Mouse (Mus musculus): ENCODE measurements around the gene Smpd1.

Gene Smpd1

DNA sequence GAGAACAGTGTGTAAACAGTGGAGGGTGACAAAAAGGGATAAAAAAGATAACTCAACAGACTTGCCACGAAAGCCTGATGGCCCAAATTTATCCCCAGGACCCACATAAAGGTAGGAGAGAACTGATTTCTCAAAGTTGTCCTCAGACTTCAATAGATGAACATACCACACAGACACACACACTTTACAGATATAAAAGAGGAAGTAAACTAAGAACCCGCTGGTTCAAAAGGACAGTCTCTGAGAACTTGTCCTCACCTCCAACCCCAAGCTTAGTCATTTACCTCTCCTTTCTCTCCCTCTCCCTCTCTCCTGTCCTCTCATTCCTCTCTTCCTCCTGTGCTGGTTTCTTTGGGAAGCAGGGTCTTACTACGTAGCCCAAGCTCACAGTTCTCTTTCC, 8.2 kb downstream of the Smpd1 start:
- DNase-seq (ENCODE audit: low read depth): no peak

DNA sequence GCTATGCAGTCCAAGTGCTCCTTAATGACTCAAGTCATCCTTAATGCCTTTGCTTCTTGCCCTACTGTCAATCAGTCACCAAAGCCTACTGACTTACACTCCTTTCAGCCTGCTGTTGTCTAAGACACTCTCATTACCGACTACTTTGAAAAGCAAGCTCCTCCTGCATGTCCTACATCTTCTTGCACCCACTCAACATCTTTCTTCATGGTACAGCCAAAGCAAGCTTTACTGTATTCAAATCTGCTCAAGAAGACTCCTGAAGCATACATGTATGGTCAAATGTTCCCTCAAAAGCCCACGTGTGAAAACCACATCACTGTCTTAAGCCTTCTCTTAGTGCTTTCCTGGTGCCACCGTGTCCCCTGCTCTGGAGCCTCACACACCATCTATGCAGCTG, 9.2 kb downstream of the Smpd1 start:
- DNase-seq (ENCODE audit: low read depth): no peak

GRCm38 (mm10) chr7:105565071-105565836, 11.1 kb downstream of the Smpd1 start:
- DNase-seq (ENCODE audit: low read depth): no peak

DNA sequence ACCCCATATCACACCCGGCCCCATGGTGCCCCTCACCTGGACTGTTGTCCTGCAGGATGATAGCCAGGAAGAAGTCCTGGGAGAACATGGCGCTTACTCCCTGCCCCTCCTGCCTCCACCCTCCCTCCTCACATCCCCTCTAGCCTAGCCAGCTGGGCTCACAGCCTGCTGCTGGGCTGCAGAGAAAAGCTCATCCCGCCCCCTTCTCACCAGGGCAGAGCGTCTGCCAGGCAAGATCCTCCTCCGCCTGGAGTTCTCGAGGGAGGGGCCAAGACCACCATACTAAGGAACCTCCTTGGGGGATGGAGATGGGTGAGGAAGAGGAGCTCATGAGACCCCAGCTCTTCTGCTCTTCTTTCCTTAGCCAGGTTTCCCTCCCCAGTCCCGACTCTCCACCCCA, 14.4 kb downstream of the Smpd1 start:
- no peak for DNase-seq (ENCODE audit: low read depth)

DNA sequence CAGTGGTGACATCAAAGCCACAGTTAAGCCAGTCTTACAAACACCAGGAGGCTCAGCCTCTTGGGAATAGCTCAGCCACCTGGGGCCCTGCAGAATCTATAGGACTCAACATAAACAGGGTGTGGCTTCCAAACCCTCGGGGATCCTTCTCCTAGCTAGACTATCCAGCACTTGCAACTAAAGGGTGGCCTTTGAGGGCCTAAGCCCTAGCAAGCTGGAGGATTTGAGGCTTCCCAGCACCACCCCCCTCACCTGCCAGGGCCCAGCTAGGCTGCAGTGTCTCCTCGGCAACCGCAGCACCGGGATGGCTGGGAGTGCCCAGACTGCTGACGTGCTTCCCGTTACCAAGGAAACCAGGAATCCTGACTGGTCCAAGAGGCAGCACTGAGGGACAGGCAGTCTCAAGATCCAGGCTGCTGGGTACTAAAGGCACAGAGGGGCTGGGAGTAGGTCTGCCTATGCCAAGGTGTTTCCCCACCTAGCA, 14.9 kb downstream of the Smpd1 start:
- DNase-seq (ENCODE audit: low read depth): peak; percentile 64

- peak; percentile 70 for DNase-seq (ENCODE audit: low read depth)
These were observed 15.6 kb downstream of the Smpd1 start for GRCm38 (mm10) chr7:105569512-105570496.

GRCm38 (mm10) chr7:105570756-105571155, 16.6 kb downstream of the Smpd1 start:
- no peak for DNase-seq (ENCODE audit: low read depth)

GRCm38 (mm10) chr7:105572949-105573348, 18.8 kb downstream of the Smpd1 start:
- no peak for DNase-seq (ENCODE audit: low read depth)

DNA sequence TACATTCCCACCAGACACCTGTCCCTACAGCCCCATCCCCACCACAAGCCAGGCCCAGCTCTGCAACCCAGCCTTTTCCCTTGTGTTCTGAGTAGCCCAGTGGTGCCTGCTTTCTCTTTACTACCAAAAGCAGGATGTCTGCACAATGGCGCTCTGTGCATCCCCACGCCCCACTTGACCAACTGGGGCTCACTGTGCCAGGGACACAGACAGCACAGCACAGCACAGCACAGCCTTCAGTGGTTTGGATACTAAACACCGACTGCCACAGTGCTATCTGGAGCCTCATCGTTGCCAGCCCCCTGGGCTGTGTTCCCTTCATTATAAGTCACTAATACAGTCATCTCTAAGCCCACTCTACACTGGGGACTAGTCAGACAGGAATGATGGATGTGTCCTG, 20.4 kb downstream of the Smpd1 start:
- DNase-seq (ENCODE audit: low read depth): no peak

GRCm38 (mm10) chr7:105576166-105576748, 22.1 kb downstream of the Smpd1 start:
- no peak for DNase-seq (ENCODE audit: low read depth)

DNA sequence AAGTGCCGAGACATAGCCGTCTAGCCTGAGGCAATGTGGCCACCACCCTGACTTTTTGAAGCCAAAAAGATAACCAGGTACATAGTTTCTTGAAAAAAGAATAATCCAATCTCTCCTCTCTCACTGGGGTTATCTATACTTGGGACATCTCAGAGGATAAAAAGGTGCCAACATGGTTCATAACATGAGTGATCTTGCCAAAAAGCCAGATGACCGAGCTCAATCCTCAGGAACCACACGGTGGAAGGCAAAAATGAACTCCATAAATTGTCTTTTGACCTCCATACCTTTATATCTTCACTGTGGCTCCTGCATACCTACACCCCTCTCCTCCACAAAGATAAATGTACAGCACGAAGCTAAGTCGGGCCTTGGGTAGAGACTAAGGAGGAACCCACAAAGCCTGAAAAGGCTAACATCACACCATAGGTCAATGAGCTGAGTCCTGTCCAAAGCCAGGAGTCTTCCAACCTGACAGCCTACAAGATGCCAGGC, 23.3 kb downstream of the Smpd1 start:
- DNase-seq (ENCODE audit: low read depth): no peak

DNA sequence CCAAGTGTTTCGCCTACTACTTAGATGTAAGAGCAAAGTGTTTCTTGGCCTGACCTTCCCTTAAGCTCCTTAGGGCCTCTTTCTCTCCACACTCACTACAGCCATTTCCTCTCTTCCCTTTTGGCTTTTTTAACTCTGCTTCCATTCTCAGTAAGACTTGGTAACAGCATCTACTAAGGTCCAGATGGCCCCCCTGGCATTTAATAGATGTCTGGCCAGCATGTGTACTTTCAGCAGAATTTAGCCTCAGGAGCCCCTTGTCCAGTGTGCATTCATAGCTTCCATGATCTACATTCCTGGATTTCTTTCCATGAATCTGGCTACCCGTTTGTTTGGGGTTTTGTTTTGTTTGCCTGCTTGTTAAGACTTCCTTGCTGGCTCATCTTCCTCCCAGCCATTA, 24.3 kb downstream of the Smpd1 start:
- DNase-seq (ENCODE audit: low read depth): no peak

- peak; percentile 17 for DNase-seq (ENCODE audit: low read depth)
These were observed 26.5 kb downstream of the Smpd1 start for GRCm38 (mm10) chr7:105580627-105581089.

DNA sequence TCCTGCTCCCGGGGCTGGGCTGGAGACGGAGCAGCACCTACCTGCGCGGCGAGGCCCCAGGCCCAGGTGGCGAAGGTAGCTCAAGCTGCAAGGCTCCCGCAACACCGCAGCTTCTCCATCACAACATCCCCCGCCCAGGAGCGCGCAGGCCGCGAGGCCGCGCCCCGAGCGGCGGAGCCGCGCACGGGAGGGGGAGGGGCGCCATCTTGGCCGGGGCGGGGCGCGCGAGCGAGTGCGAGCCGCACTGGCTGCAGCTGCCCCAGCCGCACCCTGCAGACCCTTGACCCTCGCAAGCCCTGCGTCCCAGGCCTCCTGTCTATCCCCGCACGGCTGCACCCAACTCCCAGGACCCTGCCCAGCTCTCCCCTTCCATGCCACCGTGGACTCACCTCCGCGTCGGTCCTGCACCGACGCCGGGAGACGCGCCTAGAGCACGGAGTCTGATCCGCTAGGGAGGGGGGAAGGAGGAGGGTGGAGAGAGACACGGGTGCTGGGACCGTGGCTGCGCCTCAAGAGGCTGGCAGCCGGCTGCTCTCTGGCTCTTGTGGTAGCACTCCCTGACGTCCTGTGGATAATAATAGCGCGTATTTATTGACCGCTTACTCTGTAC, 27.0 kb downstream of the Smpd1 start, which contains the start of gene Apbb1:
Apbb1 (minus strand) TSS at position 560 of the 610 bp plus-strand sequence.
- DNase-seq (ENCODE audit: low read depth): peak; percentile 84

DNA sequence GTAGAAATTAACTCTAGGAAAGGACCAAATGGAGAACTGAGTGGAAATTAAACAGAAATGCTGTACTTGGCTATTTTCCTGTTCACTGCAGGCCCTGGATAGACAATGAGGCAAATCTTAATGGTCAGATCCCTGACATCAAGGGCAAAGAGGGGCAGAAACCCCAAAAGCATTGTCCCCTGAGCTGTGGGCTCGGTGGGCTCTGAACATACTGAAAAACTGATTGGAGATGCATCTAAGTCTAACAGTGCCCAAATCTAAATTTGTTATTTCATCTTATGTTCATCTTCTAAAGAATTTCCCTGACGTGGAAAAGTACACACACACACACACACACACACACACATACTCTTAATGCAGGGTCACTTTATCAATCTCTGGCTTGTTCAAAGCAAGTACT, 27.8 kb downstream of the Smpd1 start:
- no peak for DNase-seq (ENCODE audit: low read depth)

- peak; percentile 33 for DNase-seq (ENCODE audit: low read depth)
These were observed 34.3 kb downstream of the Smpd1 start for GRCm38 (mm10) chr7:105588325-105588912.

DNA sequence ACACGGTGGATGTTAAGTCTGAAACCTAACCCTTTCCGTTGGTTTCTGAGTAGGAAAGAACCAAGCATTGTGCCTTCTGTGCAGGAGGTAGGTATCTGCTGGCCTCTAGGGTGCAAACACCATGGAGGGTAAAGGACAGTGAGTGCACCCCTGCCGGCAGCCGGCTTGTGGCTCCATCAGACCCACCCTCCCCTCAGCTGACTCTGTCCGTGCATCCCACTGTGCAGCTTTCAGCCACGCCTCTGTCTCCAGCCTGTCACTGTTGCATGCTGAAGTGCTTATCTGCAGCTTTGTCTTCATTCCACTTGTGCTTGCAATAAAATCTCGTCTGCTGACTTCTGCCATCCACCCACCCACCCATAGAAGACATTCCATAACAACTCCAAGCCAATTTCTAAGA, 35.9 kb downstream of the Smpd1 start:
- no peak for DNase-seq (ENCODE audit: low read depth)

DNA sequence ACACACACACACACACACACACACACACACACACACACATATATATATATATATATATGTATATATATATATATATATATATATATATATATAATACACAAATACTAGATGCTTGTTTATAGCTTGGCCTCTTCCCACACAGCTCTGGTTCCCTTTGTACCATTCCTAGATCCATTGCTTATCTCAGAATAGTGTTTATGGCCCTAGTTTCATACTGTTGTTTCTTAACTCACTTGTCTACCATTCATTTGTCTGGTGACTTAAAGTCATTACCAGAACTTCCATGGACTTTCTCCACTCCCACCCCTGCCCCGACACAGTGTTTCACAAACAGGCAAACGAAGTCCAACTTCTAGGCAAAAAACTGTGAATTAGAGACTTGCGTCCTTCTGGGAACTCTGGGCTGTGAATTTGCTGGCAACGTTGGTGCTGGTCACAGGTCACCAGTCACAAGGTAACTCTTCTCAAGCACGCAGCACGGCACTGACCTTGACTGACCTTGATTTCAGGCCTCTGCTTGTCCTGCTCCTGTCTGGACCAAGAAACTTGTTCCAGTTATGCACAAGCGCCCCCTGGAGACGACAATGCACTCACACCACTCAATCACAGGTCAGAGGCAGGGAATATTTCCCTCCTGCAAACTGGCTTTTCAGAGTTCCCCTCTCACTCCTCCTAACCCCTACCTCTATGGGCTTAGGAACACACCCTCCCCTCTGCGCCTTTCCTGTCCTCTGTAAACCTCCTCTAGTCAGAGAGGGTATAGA, 48.9 kb downstream of the Smpd1 start:
- peak; percentile 82 for DNase-seq (ENCODE audit: low read depth)
